Mouse (Mus musculus): Measurements from ENCODE around the gene Tmem82.

Tmem82 gene

DNA sequence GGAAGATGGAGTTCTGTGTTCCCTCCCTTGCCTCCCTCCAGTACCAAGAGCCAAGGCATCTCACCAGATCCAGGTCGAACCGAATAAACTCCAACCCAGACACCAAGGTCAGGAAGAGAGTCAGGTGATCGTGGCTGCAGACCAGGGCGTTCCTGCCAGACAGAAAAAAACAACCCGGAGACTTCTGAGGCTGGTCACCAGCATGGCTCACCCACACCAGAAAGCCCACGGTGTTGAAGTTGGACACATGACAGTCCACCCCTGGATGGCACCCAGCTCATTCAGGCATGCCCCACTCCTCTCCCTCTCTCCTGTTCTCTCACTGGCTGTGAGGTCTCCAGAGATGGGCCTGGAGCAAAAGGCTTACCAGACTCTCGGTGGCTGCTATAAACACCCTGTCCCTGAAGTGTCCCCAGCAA lies 22.9 kb upstream of the Tmem82 start:
- in situ Hi-C loops (cut with MseI, MboI) = no loop called here

DNA sequence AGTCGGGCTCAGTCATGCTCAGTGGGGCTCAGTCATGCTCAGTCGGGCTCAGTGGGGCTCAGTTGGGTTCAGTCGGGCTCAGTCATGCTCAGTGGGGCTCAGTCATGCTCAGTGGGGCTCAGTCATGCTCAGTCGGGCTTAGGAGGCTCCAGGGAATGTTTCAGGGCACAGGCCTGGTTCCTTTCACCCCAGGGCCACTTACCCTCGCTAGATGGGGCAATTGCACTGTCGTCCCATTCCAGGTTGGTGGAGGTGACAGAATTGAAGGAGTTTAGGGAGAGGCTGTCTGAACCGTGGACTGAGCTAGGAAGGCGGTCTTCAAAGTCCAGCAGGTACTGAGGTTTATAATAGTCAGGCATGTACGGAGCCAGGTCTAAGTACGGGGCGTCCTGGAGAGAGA lies 21.0 kb upstream of the Tmem82 start:
- in situ Hi-C loops (cut with MseI, MboI) = no loop called here

DNA sequence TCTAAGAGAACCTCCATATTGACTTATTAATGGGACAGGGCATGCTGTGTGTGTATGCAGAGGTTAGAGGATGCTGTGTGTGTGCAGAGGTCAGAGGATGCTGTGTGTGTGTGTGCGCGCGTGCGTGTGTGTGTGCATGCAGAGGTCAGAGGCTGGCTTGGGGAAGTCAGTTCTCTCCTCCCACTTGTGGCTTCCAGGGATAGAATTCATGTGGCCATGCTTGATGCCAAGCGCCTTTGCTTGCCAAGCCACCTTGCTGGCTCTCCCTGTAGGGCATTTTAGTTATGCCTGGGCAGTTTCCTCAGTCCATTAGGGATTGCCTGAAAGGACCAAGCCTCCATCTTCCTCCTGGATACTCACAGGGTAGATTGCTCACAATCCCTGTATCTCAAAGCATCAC lies 18.3 kb upstream of the Tmem82 start:
- in situ Hi-C loops (cut with MseI, MboI) = no loop called here

DNA sequence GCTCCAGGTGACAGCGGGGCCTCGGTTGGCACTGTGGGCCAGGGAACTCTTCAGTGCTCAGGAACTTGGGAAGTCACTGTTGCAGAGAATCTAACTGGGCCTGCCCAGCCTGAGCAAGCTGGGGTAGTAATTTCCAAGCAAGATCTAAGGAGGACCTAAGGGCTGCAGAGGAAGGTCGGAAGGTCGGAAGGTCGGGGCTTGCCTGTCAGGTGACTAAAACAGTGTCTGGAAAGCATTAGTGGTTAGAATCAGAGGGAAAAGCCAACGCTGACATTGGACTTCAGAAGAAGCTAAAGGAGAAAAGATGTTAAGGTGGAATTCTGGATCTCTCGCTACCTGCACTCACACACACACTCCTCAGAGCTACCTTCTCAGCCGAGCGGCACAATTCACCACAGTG lies 17.6 kb upstream of the Tmem82 start:
- in situ Hi-C loops (cut with MseI, MboI) = no loop called here

DNA sequence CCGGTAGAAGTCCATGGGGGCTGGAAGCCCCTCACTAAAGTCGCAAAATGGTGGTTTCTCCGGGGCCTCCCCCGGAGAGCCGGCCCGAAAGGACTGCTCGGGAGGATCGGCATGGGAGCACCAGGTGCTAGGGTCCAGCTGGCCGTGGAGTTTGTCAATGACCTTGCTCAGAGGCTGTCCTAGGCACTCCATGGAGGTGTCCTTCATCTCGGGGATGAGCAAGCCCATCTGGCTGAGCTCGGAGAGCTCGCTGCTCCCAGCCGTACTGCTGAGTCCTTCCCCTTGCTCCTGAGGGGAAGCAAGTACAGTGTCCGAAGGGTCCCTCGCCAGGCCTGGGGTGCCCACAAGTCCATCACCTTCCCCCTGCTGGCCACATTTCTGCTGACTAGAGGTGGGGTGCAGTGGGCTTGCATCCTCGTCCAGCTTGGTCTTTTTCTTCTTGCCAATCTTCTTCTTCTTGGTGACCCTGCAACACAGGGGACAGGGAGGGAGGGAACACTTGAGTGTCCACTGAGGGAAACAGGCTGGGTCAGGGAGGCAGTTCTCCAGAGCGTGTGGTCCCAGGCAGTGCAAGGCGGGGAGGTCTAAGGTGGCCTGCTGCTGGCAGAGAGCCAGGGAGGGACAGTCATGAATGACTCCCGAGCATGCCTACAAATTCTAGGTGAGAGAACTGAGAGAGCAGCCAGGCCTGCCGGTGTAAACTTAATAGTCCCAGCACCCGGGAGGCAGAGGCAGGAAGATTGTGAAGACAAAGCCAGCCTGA lies 13.9 kb upstream of the Tmem82 start:
- in situ Hi-C loops (cut with MseI, MboI) = no loop called here

DNA sequence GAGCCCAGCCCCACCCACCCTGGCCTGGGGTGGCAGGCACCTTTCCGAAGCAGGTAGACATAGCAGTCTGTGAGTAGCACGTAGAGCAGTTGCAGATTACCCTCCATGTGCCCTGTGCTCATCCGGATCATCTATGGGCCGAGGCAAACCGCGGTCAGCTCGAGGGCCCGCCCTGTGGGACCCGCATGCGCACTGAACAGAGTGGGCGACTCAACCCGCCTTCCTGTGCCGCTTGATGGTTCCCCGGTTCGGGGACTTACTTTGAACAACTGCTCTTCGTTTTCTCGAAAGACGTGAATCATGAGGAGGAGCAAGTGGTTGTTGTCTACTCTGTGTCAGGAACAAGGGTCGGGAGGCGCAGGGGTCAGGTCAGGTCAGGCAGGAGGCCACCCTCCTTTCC lies 12.8 kb upstream of the Tmem82 start:
- in situ Hi-C loops (cut with MseI, MboI) = no loop called here

DNA sequence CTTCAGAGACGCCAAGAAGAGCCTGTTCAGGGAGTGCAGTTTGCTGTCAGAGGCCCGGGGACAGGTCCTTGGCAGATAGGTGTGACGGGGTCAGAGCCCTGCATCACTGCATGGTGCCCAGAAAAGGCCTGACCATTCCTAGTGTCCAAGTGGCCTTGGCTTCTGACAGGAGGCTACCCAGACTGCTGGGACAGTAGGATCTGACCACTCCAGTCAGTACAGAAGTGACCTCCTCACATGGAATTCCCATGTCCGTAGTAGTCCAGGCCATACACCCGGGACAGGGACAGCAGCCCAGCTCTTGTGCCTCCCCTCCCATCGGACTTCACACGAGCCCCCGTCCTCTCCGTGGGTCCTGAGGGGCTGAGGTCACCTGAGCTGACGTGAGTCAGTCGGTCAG lies 11.6 kb upstream of the Tmem82 start:
- in situ Hi-C loops (cut with MseI, MboI) = no loop called here

DNA sequence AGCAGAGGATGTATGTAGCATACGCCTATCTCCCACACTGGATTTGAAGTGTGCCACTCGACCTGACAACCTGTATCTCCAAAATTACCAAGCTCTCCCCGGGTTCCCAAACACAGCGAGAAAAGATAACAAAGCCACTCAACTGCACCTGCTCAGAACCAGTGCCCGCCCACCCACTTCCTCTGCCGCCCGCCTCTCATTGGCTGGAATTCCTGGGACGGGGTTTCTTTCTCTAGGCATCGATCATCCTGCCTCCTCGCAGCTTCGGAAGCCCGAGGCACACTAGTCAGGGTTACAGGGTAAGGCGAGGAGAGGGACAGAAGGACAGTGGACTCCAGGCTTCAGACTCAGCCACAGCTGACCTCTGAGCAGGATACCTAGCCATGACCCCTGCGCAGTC lies 10.2 kb upstream of the Tmem82 start:
- in situ Hi-C loops (cut with MseI, MboI) = no loop called here

DNA sequence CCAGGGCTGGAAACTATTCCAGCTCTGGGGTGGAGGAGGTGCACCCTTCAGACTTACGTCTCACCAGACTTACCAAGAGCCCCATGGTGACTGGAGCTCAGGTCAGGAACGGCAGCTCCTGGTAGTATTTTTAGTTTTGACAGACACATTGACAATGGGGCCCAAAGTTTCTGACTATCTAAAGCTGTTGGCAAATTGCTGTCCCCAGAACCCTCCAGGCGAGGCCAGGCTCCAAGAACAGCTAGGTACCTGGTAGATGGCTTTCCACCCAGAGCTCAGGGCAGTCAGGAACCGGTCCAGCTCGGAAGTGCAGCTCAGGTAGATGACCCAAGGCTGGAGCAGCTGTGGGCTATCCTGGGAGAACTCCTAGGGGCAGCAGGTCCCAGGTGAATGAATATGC lies 9.1 kb upstream of the Tmem82 start:
- in situ Hi-C loops (cut with MseI, MboI) = no loop called here

DNA sequence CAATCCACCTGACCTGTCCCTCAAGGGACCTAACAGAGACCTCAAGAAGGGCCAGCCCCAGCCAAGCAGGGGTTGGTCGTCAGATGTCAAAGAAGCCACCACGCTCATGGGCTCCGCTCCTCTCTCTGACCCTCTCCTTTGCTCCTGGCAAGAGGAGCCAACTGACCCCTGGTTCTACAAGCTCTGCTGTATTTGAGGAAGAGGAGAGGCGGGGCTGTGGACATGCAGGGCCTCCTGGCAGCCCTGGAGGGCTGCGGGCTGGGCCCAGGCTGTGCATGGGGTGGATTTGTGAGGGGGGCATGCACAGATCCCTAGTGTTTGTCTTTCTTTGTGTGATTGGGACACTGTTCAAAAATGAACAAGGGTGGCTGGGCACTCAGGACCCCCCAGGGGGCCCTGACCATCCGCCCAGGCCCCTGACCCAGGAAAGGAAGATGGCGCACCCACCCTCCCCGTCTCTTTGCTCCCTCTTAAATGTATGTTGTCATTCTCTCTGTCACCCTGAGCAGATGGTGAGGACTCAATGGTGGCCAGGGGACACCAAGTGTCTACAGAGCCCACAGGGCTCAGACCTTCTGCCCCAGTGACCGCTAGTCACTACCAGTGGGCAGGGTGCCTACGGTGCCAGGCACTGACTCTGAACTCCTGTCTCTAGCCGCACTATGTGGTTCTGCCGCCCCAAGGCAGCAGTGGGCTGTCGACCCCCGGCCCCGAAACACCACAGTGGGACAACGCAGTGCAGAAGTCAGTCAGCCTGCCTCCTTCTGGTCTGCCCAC lies 7.5 kb upstream of the Tmem82 start:
- in situ Hi-C loops (cut with MseI, MboI) = no loop called here

DNA sequence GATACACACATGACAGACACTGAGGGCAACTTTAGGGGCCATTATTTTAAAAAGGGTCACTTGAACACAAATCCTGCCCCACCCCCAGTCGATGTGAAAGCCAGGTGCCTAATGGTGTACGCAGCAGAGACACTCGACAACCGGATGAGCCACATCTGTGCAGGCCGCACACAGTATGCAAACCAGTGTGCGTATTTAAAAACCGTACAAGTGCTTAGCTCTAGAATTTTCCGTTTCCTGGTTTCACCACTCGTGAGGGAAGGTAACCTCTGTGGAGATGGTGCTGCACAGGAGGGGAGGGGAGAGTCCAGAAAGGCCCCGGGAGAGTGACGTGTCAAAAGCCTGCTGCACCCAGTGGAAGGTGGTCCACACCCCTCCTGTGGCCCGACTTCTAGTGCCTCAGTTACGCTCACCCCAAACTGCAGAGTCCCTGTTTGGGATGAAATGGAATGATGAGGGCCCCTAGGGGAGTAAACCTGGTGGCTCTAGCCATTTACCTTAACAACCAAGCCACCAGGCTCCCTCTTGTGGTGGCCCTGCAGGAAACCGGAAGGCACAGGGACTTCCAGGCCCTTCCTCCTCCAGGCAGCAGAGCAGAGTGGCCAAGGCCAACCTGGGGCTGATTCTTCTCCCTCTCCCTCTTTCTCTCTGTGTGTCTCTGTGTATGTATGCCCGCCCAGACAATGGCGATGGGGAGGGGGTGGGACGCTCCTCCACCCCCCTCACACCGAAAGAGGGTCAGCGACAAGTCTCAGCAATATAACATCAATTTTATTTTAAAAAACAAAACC lies 6.7 kb upstream of the Tmem82 start:
- in situ Hi-C loops (cut with MseI, MboI) = no loop called here

DNA sequence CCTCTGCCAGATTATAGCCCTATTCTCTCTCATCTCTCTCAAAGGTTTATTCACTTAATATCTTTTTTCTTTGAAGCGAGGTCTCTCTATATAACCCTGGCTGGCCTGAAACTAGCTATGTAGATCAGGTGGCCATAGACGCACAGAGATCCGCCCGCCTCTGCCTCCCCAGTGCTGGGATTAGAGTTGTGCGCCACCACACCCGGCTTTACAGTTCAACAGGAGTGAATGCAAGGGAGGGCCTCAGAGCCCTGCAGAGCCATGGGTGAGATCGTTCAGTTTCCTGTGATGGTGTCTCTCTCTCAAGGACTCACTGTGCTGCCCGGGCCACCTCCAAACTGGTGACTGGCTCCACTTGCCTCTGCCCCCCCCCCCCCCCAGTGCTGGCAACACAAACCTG lies 5.7 kb upstream of the Tmem82 start:
- in situ Hi-C loops (cut with MseI, MboI) = no loop called here

DNA sequence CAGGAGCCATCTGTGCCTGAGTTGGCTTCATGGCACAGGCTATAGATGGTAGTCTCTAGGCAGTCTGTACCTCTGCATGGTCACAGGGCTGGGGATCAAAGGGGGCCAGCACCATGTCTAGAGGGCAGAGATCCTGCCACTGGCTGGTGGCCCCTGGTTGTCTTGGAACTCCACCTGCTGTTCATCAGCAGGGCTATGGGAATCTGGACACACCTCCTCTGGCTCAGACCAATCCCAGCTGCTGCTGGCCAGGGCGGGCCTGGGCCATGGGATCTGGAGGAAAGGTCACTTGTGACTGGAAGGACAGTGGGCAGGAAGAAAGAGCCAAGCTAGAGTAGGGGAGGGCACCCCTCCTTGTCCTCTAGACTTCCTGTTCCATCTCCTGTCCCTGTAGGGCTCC lies 5.2 kb upstream of the Tmem82 start, which contains the start of gene Slc25a34:
Slc25a34 (minus strand) TSS at position 156 of the 400 bp plus-strand sequence.
- in situ Hi-C loops (cut with MseI, MboI) = no loop called here

DNA sequence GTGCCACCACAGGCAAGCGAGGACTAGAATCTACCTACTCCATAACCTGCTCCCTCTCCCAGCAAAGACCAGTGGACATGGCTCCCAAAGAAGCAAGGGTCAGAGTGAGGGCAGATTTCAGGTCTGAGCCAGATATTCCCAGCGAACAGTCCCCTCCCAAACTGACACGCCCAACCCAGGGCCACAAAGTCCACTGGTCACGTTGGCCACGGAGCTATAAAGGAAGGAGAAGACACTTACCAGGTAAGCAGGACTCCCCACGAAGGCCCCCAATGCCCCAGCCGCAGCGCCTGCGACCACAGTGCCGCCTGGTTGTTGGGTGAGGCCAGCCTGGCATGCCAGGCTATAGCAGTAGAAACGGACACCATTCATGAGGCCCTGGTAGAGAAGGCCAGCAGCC lies 4.6 kb upstream of the Tmem82 start:
- in situ Hi-C loops (cut with MseI, MboI) = no loop called here

DNA sequence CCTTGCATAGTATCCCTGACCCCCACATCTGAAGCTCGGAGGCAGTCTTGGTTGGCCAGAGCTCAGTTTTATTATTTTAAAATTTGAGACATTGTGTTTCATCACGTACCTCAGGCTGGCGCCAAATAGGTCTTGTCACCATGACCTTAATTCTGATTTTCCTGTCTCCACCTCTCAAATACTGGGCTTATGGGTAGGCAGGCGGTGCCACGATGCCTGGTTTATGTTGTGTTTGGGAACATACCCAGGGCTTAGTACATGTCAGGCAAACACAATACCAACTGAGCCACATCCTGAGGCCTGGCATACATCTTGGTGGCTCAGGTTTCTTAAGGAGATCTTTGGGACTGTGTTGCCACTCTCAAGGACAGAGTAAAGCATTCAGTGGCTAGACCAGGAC lies 4.1 kb upstream of the Tmem82 start:
- in situ Hi-C loops (cut with MseI, MboI) = no loop called here

DNA sequence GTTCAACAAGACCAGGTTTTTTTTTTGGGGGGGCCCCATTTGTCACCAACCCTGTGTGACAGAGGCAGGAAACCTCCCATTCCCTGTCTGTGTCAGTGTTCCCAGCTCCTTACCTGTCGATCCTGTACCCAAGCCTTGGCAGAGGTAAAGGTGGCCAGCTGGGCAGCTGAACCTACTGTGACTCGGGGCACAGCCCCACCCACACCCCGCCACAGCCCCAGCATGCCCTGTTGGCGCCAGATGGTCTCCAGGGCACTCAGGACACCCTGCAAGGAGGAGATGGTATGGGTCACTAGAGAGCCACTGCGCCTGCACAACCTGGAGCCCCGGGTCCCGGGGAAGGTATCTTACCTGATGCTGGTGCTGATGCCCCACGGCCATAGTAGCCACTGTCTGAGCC lies 3.7 kb upstream of the Tmem82 start:
- in situ Hi-C loops (cut with MseI, MboI) = no loop called here

DNA sequence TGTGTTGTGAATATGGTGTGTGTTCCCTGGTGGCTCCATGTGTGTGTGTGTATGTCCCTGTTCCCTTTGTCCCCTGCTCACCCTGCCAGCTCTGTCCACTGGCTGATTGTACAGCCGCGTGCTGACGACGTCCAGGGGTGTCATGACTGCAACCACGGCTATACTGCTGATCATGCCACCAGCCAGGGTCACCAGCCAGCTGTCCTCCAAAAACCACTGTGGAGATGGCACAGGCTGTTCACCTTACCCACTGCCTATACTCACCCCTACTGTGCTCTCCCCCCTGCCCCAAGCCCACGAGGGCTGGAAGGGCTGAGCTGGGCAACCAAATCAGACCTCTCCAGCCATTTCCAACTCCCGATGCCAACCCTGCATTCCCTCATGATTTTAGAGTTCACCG lies 2.9 kb upstream of the Tmem82 start:
- in situ Hi-C loops (cut with MseI, MboI) = no loop called here

DNA sequence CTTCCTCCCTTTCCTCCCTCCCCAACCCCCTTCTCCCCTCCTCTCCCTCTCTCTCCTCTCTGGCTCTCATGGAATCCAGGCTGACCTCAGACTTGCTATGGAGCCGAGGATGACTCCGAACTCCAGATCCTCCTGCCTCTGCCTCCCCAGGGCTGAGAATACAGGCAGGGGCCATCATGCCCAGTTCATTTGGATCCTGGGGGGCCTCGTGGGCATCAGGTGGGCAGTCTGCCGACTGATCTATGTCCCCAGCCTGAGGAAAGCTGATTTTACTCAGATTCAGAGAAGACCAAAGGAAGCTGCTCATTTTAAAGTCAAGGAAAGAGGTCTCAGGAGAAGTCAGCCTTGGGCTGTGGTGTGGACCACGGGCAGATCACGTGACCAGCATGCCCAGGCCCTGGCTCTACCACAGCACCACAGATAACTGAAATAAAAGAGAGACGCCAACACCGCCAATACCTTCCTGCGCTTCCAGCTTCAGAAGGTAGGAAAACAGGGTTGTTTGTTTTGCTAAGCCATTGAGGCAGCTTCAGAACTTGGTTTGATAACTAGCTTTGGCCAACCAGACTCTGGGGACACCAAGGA lies 958 bp upstream of the Tmem82 start:
- in situ Hi-C loops (cut with MseI, MboI) = no loop called here

DNA sequence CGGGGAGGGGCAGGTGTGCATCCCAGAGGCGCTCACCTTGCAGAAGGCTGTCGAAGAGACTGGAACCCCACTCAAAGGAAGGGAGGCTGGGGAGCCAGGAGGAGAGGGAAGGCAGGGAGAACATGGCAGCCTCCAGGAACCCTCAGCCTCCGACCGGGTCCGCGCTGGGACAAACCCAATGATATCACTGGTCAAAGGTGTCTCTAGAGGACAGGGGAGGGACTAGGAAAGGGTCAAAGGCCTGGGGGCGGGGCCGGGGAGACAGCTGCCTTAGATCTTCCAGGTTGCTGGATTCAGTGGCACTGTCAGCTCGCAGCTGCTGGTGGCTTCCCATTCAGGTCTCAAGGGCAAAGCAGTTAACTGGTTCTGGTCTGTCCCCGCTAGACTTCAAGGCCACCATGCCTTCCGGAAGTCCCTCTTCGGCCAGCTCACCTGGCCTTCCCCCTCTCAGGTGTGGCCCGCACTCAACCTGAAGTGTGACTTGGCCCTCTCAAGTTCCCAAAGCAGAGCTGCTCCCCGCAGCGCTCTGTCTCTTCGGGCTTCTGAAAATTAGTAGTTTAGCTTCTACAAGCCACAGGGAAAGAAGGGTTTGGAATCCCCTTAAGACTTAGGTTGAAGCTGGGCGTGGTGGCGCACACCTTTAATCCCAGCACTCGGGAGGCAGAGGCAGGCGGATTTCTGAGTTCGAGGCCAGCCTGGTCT lies 419 bp downstream of the Tmem82 start:
- in situ Hi-C loops (cut with MseI, MboI) = no loop called here

DNA sequence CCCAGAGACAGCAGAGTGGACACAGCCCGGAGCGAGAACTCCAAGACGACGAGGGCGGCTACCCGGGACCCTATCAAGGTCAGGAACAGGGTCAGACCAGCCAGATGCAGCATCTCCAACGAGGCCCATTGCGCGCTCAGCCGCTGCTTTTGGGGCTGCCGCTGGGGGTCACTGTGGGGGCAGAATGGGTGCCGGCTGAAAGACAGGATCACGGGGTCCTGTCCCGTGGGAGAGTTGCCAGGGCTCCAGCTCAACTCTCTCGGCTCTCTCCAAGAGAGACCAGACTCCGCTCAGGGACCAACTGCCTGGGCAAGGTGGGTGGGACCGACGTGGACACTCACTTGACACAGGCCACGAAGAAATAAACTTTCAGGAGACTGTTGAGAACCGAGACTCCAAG lies 1.1 kb downstream of the Tmem82 start:
- in situ Hi-C loops (cut with MseI, MboI) = no loop called here

DNA sequence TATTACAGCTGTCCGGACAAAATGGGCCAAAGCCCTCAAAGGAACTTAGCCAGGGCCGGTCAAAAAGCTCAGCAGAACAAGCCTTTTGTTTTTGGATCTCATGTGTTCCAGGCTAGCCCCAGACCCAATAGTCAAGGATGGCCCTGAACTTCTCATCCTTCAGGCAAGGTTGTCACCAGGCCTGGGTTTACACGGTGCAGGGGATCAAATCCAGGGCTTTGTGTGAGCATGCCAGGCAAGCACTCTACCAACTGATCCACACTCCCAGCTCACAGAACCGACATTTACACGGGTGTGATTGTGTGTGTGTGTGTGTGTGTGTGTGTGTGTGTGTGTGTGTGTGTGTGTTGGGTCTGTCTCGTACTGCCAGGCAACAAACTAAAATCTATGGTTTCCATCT lies 1.6 kb downstream of the Tmem82 start:
- in situ Hi-C loops (cut with MseI, MboI) = no loop called here

DNA sequence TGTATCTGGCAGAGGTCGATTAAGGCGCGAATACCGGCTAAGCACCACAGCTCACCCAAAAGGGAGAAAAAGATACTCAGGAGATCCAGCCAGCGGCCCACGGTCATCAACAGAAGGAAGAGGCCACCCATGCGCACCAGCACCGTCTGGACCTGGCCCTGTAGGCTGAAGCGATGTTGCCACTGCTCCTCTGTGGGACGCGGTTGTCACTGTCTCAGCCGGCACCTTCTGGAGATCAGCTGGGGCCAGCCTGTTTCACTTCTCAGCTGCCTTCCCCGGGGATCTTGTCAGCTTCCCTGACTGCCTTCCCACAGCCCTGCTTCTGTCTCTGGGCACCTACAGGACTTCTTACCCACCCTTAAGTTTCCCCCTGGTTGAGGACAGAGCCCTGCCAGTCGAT lies 3.5 kb downstream of the Tmem82 start:
- in situ Hi-C loops (cut with MseI, MboI) = no loop called here
